Comparison of ENCODE assay signal across 9 mouse cellular contexts in genomic region chr17:27165054-27165773, GRCm38 (mm10). TPM values are rescaled to one million over a fixed set of nuclear protein-coding genes. Genes with fewer than 3 reads are reported as not detected.
DNase-seq lines count a peak whose midpoint lies in the region; ATAC-seq and TF ChIP-seq lines count a peak whose summit lies in the region.
"Had no signal": no experiment of that assay in that cellular context is flagged by ENCODE, and none has a peak within 500 bp of the region (broad histone marks: within the 10 kb centered on the region; RNA-seq: fewer than 3 reads in every experiment).

No protein-coding gene starts in this region.

- no peak for TF ChIP-seq POLR2A in bone marrow macrophage, adult 2 months (IDR thresholded peaks at IDR 0.05; ENCODE audit: borderline replicate concordance, low read depth, low read length)
- TF ChIP-seq POLR2A in limb, embryonic 14.5 days (IDR thresholded peaks at IDR 0.05; ENCODE audit: borderline replicate concordance, extremely low read depth, insufficient read depth, insufficient read length): no peak

- DNase-seq in heart, adult 11 months: peak; percentile 87
- DNase-seq in 416B (ENCODE audit: low read depth): peak; percentile 28
- DNase-seq in gastrocnemius, postnatal 25 days: peak; percentile 55
- DNase-seq in limb, embryonic 14.5 days (ENCODE audit: low spot score): peak; percentile 47
- no peak for DNase-seq in yolk sac, embryonic 10.5 days (ENCODE audit: low spot score)

- no peak for ATAC-seq in heart, embryonic 12.5 days (ENCODE audit: insufficient number of reproducible peaks, low FRiP score)
- ATAC-seq in limb, embryonic 14.5 days (ENCODE audit: low FRiP score, low read depth): 0 out of 2 replicates have a peak, but pooled peaks have one; percentile 34
- peak; percentile 54 for ATAC-seq in neural tube, embryonic 14.5 days (ENCODE audit: low read depth)

- H3K4me3 ChIP-seq in heart, embryonic 12.5 days: no peak overlapping the region
- no peak overlapping the region for H3K4me3 ChIP-seq in bone marrow macrophage, adult 2 months (ENCODE audit: insufficient read depth, low read length)
- no peak overlapping the region for H3K4me3 ChIP-seq in limb, embryonic 14.5 days (replicated peaks; ENCODE audit: low read length)
- H3K4me3 ChIP-seq in neural tube, embryonic 14.5 days (ENCODE audit: low read depth, low read length): no peak overlapping the region
- H3K4me3 ChIP-seq: hindbrain, embryonic 15.5 days had no signal

- H3K4me1 ChIP-seq in heart, embryonic 12.5 days (replicated peaks): peaks cover 12% of the 10 kb centered on the region
- peaks cover 14% of the 10 kb centered on the region for H3K4me1 ChIP-seq in bone marrow macrophage, adult 2 months (ENCODE audit: control insufficient read depth, insufficient read depth, low read length)
- peaks cover 17% of the 10 kb centered on the region for H3K4me1 ChIP-seq in limb, embryonic 14.5 days (ENCODE audit: control insufficient read depth, insufficient read depth, low read length)
- H3K4me1 ChIP-seq in neural tube, embryonic 14.5 days (ENCODE audit: control insufficient read depth, insufficient read depth, low read length): peaks cover 10% of the 10 kb centered on the region; the same call in 1 of the 2 replicates

- no peak overlapping the region for H3K27ac ChIP-seq in heart, embryonic 12.5 days (ENCODE audit: poor library complexity, severe bottlenecking)
- H3K27ac ChIP-seq in bone marrow macrophage, adult 2 months (ENCODE audit: insufficient read depth, low read depth, low read length): no peak overlapping the region
- H3K27ac ChIP-seq in limb, embryonic 14.5 days (replicated peaks; ENCODE audit: low read depth, low read length): no peak overlapping the region
- 0 out of 2 replicates have a peak overlapping the region, but pooled peaks have one; percentile 23 for H3K27ac ChIP-seq in neural tube, embryonic 14.5 days (ENCODE audit: low read depth, low read length)
- H3K27ac ChIP-seq: hindbrain, embryonic 15.5 days had no signal

- H3K9ac ChIP-seq in heart, embryonic 12.5 days: no peak overlapping the region
- H3K9ac ChIP-seq in limb, embryonic 14.5 days (ENCODE audit: low read depth, low read length, severe bottlenecking): no peak overlapping the region
- H3K9ac ChIP-seq in neural tube, embryonic 14.5 days (replicated peaks; ENCODE audit: low read depth, low read length): no peak overlapping the region
- H3K9ac ChIP-seq: hindbrain, embryonic 15.5 days had no signal

- H3K9me3 ChIP-seq in heart, embryonic 12.5 days (replicated peaks): no peaks in the 10 kb centered on the region
- H3K9me3 ChIP-seq in limb, embryonic 14.5 days (ENCODE audit: control insufficient read depth, low read length): no peaks in the 10 kb centered on the region
- no peaks in the 10 kb centered on the region for H3K9me3 ChIP-seq in neural tube, embryonic 14.5 days (ENCODE audit: control insufficient read depth, low read length)
- H3K9me3 ChIP-seq: hindbrain, embryonic 15.5 days had no signal

- no peaks in the 10 kb centered on the region for H3K36me3 ChIP-seq in heart, embryonic 12.5 days
- H3K36me3 ChIP-seq in limb, embryonic 14.5 days (ENCODE audit: control insufficient read depth, insufficient read depth, low read length): no peaks in the 10 kb centered on the region
- no peaks in the 10 kb centered on the region for H3K36me3 ChIP-seq in neural tube, embryonic 14.5 days (ENCODE audit: control insufficient read depth, insufficient read depth, low read length)
- H3K36me3 ChIP-seq: hindbrain, embryonic 15.5 days had no signal

- H3K4me2 ChIP-seq in heart, embryonic 12.5 days: no peak overlapping the region
- no peak overlapping the region for H3K4me2 ChIP-seq in limb, embryonic 14.5 days (replicated peaks; ENCODE audit: low read depth, low read length, severe bottlenecking)
- H3K4me2 ChIP-seq in neural tube, embryonic 14.5 days (ENCODE audit: low read depth, low read length): 0 out of 2 replicates have a peak overlapping the region, but pooled peaks have one; percentile 4
- H3K4me2 ChIP-seq: hindbrain, embryonic 15.5 days had no signal

- peaks cover 10% of the 10 kb centered on the region; the same call in 1 of the 2 replicates for H3K27me3 ChIP-seq in heart, embryonic 12.5 days (replicated peaks)
- no peaks in the 10 kb centered on the region for H3K27me3 ChIP-seq in limb, embryonic 14.5 days (ENCODE audit: control insufficient read depth, insufficient read depth, low read length)
- no peaks in the 10 kb centered on the region for H3K27me3 ChIP-seq in neural tube, embryonic 14.5 days (ENCODE audit: control insufficient read depth, insufficient read depth, low read length)
- H3K27me3 ChIP-seq: hindbrain, embryonic 15.5 days had no signal

- WGBS in heart, embryonic 12.5 days: 59% methylated on average over 8 of the region's 8 CpGs
- 22% methylated on average over 8 of the region's 8 CpGs for WGBS in limb, embryonic 14.5 days
- 36% methylated on average over 8 of the region's 8 CpGs for WGBS in neural tube, embryonic 14.5 days

- TF ChIP-seq CTCF in bone marrow macrophage, adult 2 months (IDR thresholded peaks at IDR 0.05; ENCODE audit: low read depth, low read length): peak; percentile 40; the same call in 1 of the 2 replicates

RNA-seq across cellular contexts. Expression of gene Ip6k3, which starts 2.4 kb away (rescaled TPM):
- polyA plus RNA-seq in heart, embryonic 12.5 days (2016; fragmentation: Nextera tagmentation; extraction: Ambion mirVana): 0.18 and 0.31 TPM in 2 replicates
- not detected in 2 replicates for polyA plus RNA-seq in bone marrow macrophage, adult 2 months (2012; ENCODE audit: insufficient read depth, insufficient read length, missing spikeins)
- total RNA-seq in gastrocnemius, postnatal 25 days (2021): 10 to 100 TPM; 73.4 to 94.9 TPM
- 0.47 and 0.55 TPM in 2 replicates for polyA plus RNA-seq in limb, embryonic 14.5 days (2012; rRNA removed)
- 0.46 and 0.76 TPM in 2 replicates for polyA plus RNA-seq in limb, embryonic 14.5 days (2014; fragmentation: Nextera tagmentation; extraction: Ambion mirVana)
- polyA plus RNA-seq in neural tube, embryonic 14.5 days (2014; fragmentation: Nextera tagmentation; extraction: Ambion mirVana): 0.44 and 0.62 TPM in 2 replicates

RNA-seq across cellular contexts. Expression of gene Uqcc2, which starts 31.5 kb away (rescaled TPM):
- 294 and 296 TPM in 2 replicates for polyA plus RNA-seq in heart, embryonic 12.5 days (2016; fragmentation: Nextera tagmentation; extraction: Ambion mirVana)
- 75.5 and 91.6 TPM in 2 replicates for polyA plus RNA-seq in bone marrow macrophage, adult 2 months (2012; ENCODE audit: insufficient read depth, insufficient read length, missing spikeins)
- 100 to 1,000 TPM; 356 to 366 TPM for total RNA-seq in gastrocnemius, postnatal 25 days (2021)
- 233 and 255 TPM in 2 replicates for polyA plus RNA-seq in limb, embryonic 14.5 days (2012; rRNA removed)
- 308 and 343 TPM in 2 replicates for polyA plus RNA-seq in limb, embryonic 14.5 days (2014; fragmentation: Nextera tagmentation; extraction: Ambion mirVana)
- 288 and 349 TPM in 2 replicates for polyA plus RNA-seq in neural tube, embryonic 14.5 days (2014; fragmentation: Nextera tagmentation; extraction: Ambion mirVana)

RNA-seq across cellular contexts. Expression of gene Lemd2, which starts 39.1 kb away (rescaled TPM):
- 13.7 and 16.8 TPM in 2 replicates for polyA plus RNA-seq in heart, embryonic 12.5 days (2016; fragmentation: Nextera tagmentation; extraction: Ambion mirVana)
- polyA plus RNA-seq in bone marrow macrophage, adult 2 months (2012; ENCODE audit: insufficient read depth, insufficient read length, missing spikeins): 42.8 and 52.7 TPM in 2 replicates
- total RNA-seq in gastrocnemius, postnatal 25 days (2021): 10 to 100 TPM; 18.0 to 21.8 TPM
- 93.5 and 126 TPM in 2 replicates for polyA plus RNA-seq in limb, embryonic 14.5 days (2012; rRNA removed)
- polyA plus RNA-seq in limb, embryonic 14.5 days (2014; fragmentation: Nextera tagmentation; extraction: Ambion mirVana): 20.0 and 21.2 TPM in 2 replicates
- polyA plus RNA-seq in neural tube, embryonic 14.5 days (2014; fragmentation: Nextera tagmentation; extraction: Ambion mirVana): 15.6 and 18.0 TPM in 2 replicates
